Mouse (Mus musculus): Measurements from ENCODE around the gene Clec16a.

GRCm38 (mm10) chr16:10655236-10655635 is 110.1 kb downstream of the Clec16a start:
- TF ChIP-seq CTCF (IDR thresholded peaks at IDR 0.05; ENCODE audit: low read depth), result no peak
- no peak for TF ChIP-seq EP300 (IDR thresholded peaks at IDR 0.05; ENCODE audit: low read depth)

Measured in liver, embryonic 14.5 days (tissue).